Mouse (Mus musculus): Measurements from ENCODE around the gene Igdcc3.
A peak's percentile ranks its signal among the peaks of the same experiment; 100 is the strongest.
"Not testable (repeated sequence)": the region's sequence is repeated elsewhere in the genome, so short reads cannot be mapped to it uniquely, and the experiment has no call there.

Gene Igdcc3

GRCm38 (mm10) chr9:65202165-65202754 is 61.3 kb downstream of the Igdcc3 start:
- no peak for DNase-seq (ENCODE audit: extremely low spot score)

- no peak for DNase-seq (ENCODE audit: extremely low spot score)
Observed at GRCm38 (mm10) chr9:65205049-65205815, 64.2 kb downstream of the Igdcc3 start.

- DNase-seq (ENCODE audit: extremely low spot score) = not testable (repeated sequence)
Observed at GRCm38 (mm10) chr9:65207041-65207815, 66.2 kb downstream of the Igdcc3 start.

- DNase-seq (ENCODE audit: extremely low spot score) = no peak
Observed at GRCm38 (mm10) chr9:65208293-65209179, 67.5 kb downstream of the Igdcc3 start.

- no peak for DNase-seq (ENCODE audit: extremely low spot score)
Observed at GRCm38 (mm10) chr9:65211598-65211997, 70.6 kb downstream of the Igdcc3 start.

GRCm38 (mm10) chr9:65214425-65214777 is 73.4 kb downstream of the Igdcc3 start:
- DNase-seq (ENCODE audit: extremely low spot score) = no peak

- DNase-seq (ENCODE audit: extremely low spot score) = peak; percentile 93
Observed at GRCm38 (mm10) chr9:65214778-65215493, 73.9 kb downstream of the Igdcc3 start.

- no peak for DNase-seq (ENCODE audit: extremely low spot score)
Observed at GRCm38 (mm10) chr9:65215494-65216126, 74.6 kb downstream of the Igdcc3 start.

GRCm38 (mm10) chr9:65216972-65217371 is 76.0 kb downstream of the Igdcc3 start:
- no peak for DNase-seq (ENCODE audit: extremely low spot score)

- no peak for DNase-seq (ENCODE audit: extremely low spot score)
Observed at GRCm38 (mm10) chr9:65217661-65218060, 76.7 kb downstream of the Igdcc3 start.

- no peak for DNase-seq (ENCODE audit: extremely low spot score)
Observed at GRCm38 (mm10) chr9:65218916-65219315, 77.9 kb downstream of the Igdcc3 start.

- DNase-seq (ENCODE audit: extremely low spot score) = not testable (repeated sequence)
Observed at GRCm38 (mm10) chr9:65220398-65220797, 79.4 kb downstream of the Igdcc3 start.

GRCm38 (mm10) chr9:65223927-65224326 is 82.9 kb downstream of the Igdcc3 start:
- DNase-seq (ENCODE audit: extremely low spot score) = no peak

GRCm38 (mm10) chr9:65225795-65226194 is 84.8 kb downstream of the Igdcc3 start:
- peak; percentile 45 for DNase-seq (ENCODE audit: extremely low spot score)

GRCm38 (mm10) chr9:65230250-65230649 is 89.3 kb downstream of the Igdcc3 start:
- no peak for DNase-seq (ENCODE audit: extremely low spot score)

- no peak for DNase-seq (ENCODE audit: extremely low spot score)
Observed at GRCm38 (mm10) chr9:65231284-65231683, 90.3 kb downstream of the Igdcc3 start.

- DNase-seq (ENCODE audit: extremely low spot score) = no peak
Observed at GRCm38 (mm10) chr9:65233243-65233985, 92.4 kb downstream of the Igdcc3 start.

- no peak for DNase-seq (ENCODE audit: extremely low spot score)
Observed at GRCm38 (mm10) chr9:65234734-65235133, 93.7 kb downstream of the Igdcc3 start.

Data from embryo, embryonic 9.5 days (tissue).